Comparison of ENCODE assay signal across 11 mouse cellular contexts in genomic region chr3:87114801-87115200, GRCm38 (mm10). TPM values are rescaled to one million over a fixed set of nuclear protein-coding genes. Genes with fewer than 3 reads are reported as not detected.
DNase-seq lines count a peak whose midpoint lies in the region; ATAC-seq lines count a peak whose summit lies in the region.
"Had no signal": no experiment of that assay in that cellular context is flagged by ENCODE, and none has a peak within 500 bp of the region (broad histone marks: within the 10 kb centered on the region; RNA-seq: fewer than 3 reads in every experiment).

No protein-coding gene starts in this region.

- intact Hi-C loops in gastrocnemius, postnatal 14 days (cut with DNase I; ENCODE audit: low total_unique reads), result no loop called here

- peak; percentile 58 for DNase-seq in gastrocnemius, postnatal 14 days
- DNase-seq in heart, postnatal 4 days, result peak; percentile 62
- no peak for DNase-seq in cerebellum, adult 9-10 months
- no peak for DNase-seq in adrenal gland, adult 18-20 months (ENCODE audit: low spot score in 2 of 2)
- DNase-seq: liver had no signal

- H3K36me3 ChIP-seq in lung, embryonic 16.5 days (ENCODE audit: control insufficient read depth, insufficient read depth, low read length), result no peaks in the 10 kb centered on the region
- H3K36me3 ChIP-seq in forebrain, embryonic 16.5 days (ENCODE audit: control insufficient read depth, insufficient read depth), result no peaks in the 10 kb centered on the region
- H3K36me3 ChIP-seq in forebrain, embryonic 13.5 days (ENCODE audit: poor library complexity, severe bottlenecking), result 0 out of 2 replicates have a peak, but pooled peaks cover 4% of the 10 kb centered on the region
- H3K36me3 ChIP-seq: G1E had no signal

- no peaks in the 10 kb centered on the region for H3K27me3 ChIP-seq in lung, embryonic 16.5 days (ENCODE audit: control insufficient read depth, insufficient read depth, low read depth, low read length)
- H3K27me3 ChIP-seq in forebrain, embryonic 16.5 days (replicated peaks; ENCODE audit: control insufficient read depth, insufficient read depth, low read length), result no peaks in the 10 kb centered on the region
- H3K27me3 ChIP-seq in forebrain, embryonic 13.5 days, result no peaks in the 10 kb centered on the region
- H3K27me3 ChIP-seq: embryonic facial prominence, embryonic 15.5 days had no signal

- H3K4me1 ChIP-seq in brown adipose tissue, adult 24 weeks (ENCODE audit: control insufficient read depth, insufficient read depth, insufficient read length, low read length), result peaks cover 2% of the 10 kb centered on the region
- peaks cover 16% of the 10 kb centered on the region for H3K4me1 ChIP-seq in lung, embryonic 16.5 days (replicated peaks; ENCODE audit: control insufficient read depth, insufficient read depth, low read length)
- no peaks in the 10 kb centered on the region for H3K4me1 ChIP-seq in forebrain, embryonic 16.5 days (replicated peaks; ENCODE audit: control insufficient read depth, insufficient read depth, low read length)
- no peaks in the 10 kb centered on the region for H3K4me1 ChIP-seq in forebrain, embryonic 13.5 days

- H3K9me3 ChIP-seq in lung, embryonic 16.5 days (ENCODE audit: control insufficient read depth, low read length), result no peaks in the 10 kb centered on the region
- H3K9me3 ChIP-seq in forebrain, embryonic 16.5 days (ENCODE audit: control insufficient read depth, low read length), result no peaks in the 10 kb centered on the region
- no peaks in the 10 kb centered on the region for H3K9me3 ChIP-seq in forebrain, embryonic 13.5 days (replicated peaks)
- H3K9me3 ChIP-seq: embryonic facial prominence, embryonic 15.5 days; G1E had no signal

- WGBS in lung, embryonic 16.5 days, result 39% methylated on average over 9 of the region's 9 CpGs
- WGBS in forebrain, embryonic 16.5 days, result 76% methylated on average over 9 of the region's 9 CpGs
- WGBS in forebrain, embryonic 13.5 days, result 86% methylated on average over 9 of the region's 9 CpGs

- peak overlapping the region; percentile 25; the same call in 1 of the 2 replicates for H3K27ac ChIP-seq in brown adipose tissue, adult 24 weeks (replicated peaks; ENCODE audit: low read depth, low read length)
- no peak overlapping the region for H3K27ac ChIP-seq in lung, embryonic 16.5 days (ENCODE audit: low read length)
- no peak overlapping the region for H3K27ac ChIP-seq in forebrain, embryonic 16.5 days (ENCODE audit: low read length)
- no peak overlapping the region for H3K27ac ChIP-seq in forebrain, embryonic 13.5 days
- H3K27ac ChIP-seq: embryonic facial prominence, embryonic 15.5 days had no signal

- ATAC-seq in lung, embryonic 16.5 days (ENCODE audit: low read depth), result peak; percentile 78
- no peak for ATAC-seq in forebrain, embryonic 16.5 days
- no peak for ATAC-seq in forebrain, embryonic 13.5 days

- no peak overlapping the region for H3K4me2 ChIP-seq in lung, embryonic 16.5 days (ENCODE audit: low read depth, low read length)
- H3K4me2 ChIP-seq in forebrain, embryonic 16.5 days (ENCODE audit: low read length), result no peak overlapping the region
- H3K4me2 ChIP-seq in forebrain, embryonic 13.5 days, result no peak overlapping the region
- H3K4me2 ChIP-seq: embryonic facial prominence, embryonic 15.5 days had no signal

- no peak overlapping the region for H3K4me3 ChIP-seq in brown adipose tissue, adult 24 weeks (ENCODE audit: insufficient read depth, low read depth, low read length)
- no peak overlapping the region for H3K4me3 ChIP-seq in lung, embryonic 16.5 days (ENCODE audit: low read length)
- no peak overlapping the region for H3K4me3 ChIP-seq in forebrain, embryonic 16.5 days (replicated peaks; ENCODE audit: low read length)
- H3K4me3 ChIP-seq in forebrain, embryonic 13.5 days, result no peak overlapping the region
- H3K4me3 ChIP-seq: embryonic facial prominence, embryonic 15.5 days had no signal

- H3K9ac ChIP-seq in lung, embryonic 16.5 days (ENCODE audit: low read length), result no peak overlapping the region
- H3K9ac ChIP-seq in forebrain, embryonic 16.5 days (replicated peaks; ENCODE audit: low read depth, low read length), result no peak overlapping the region
- no peak overlapping the region for H3K9ac ChIP-seq in forebrain, embryonic 13.5 days
- H3K9ac ChIP-seq: embryonic facial prominence, embryonic 15.5 days had no signal

RNA-seq across cellular contexts. Expression of gene Kirrel, which starts 59.7 kb away (rescaled TPM):
- polyA plus RNA-seq in brown adipose tissue, adult 24 weeks (2012; ENCODE audit: insufficient read depth, insufficient read length, missing spikeins), result 3.5 and 4.8 TPM in 2 replicates
- total RNA-seq in gastrocnemius, postnatal 14 days (2021), result 10 to 100 TPM in 1 of 2 experiments, 1 to 10 TPM in 1; 8.4 to 10.5 TPM
- 10 to 100 TPM; 19.5 to 19.6 TPM for total RNA-seq in heart, postnatal 4 days (2021)
- 13.2 and 14.2 TPM in 2 replicates for polyA plus RNA-seq in lung, embryonic 16.5 days (2015; fragmentation: Nextera tagmentation; extraction: Ambion mirVana)
- 3.7 and 4.6 TPM in 2 replicates for polyA plus RNA-seq in forebrain, embryonic 16.5 days (2015; fragmentation: Nextera tagmentation; extraction: Ambion mirVana)
- polyA plus RNA-seq in forebrain, embryonic 13.5 days (2015; fragmentation: Nextera tagmentation; extraction: Ambion mirVana), result 5.8 and 7.4 TPM in 2 replicates
- 10 to 100 TPM; 11.6 to 13.8 TPM for total RNA-seq in adrenal gland, adult 18-20 months (2021)
- polyA plus RNA-seq: G1E had no signal

Comparison
In these comparisons a context has a peak if more than half of its experiments do, and no peak if none do; other contexts are left out.
1. DNase-seq: peak in gastrocnemius, postnatal 14 days (single experiment) and heart, postnatal 4 days (single experiment); none in cerebellum, adult 9-10 months (single experiment) and adrenal gland, adult 18-20 months (0 of 2).